Mouse (Mus musculus): ENCODE data around the gene Ppp3ca. TPM values are rescaled to one million over a fixed set of nuclear protein-coding genes. Genes with fewer than 3 reads are reported as not detected.

Ppp3ca gene
- polyA plus RNA-seq, 1 experiment, result 25.3 TPM

- Histone ChIP-seq H3K27ac (ENCODE audit: insufficient read depth, low read depth, low read length) (no peak overlapping the region), H3K4me3 (ENCODE audit: low read depth, low read length) (no peak overlapping the region), H3K36me3 (ENCODE audit: control insufficient read depth, insufficient read depth, low read length) (no peaks in the 10 kb centered on the region), H3K4me1 (ENCODE audit: control insufficient read depth, insufficient read depth, insufficient read length, low read length) (peaks cover 4% of the 10 kb centered on the region; the same call in 1 of the 2 replicates), H3K27me3 (ENCODE audit: control insufficient read depth, insufficient read depth, low read length) (no peaks in the 10 kb centered on the region)
- no peak for TF ChIP-seq POLR2A (IDR thresholded peaks at IDR 0.05; ENCODE audit: low read depth, low read length)
- no peak for TF ChIP-seq CTCF (IDR thresholded peaks at IDR 0.05; ENCODE audit: extremely low read depth, insufficient read length, insufficient replicate concordance, low read depth, low read length)
- 56% methylated on average over 2 of the region's 2 CpGs for WGBS
Measured at GRCm38 (mm10) chr3:136673363-136673762, 3.4 kb downstream of the Ppp3ca start.

- TF ChIP-seq POLR2A (IDR thresholded peaks at IDR 0.05; ENCODE audit: low read depth, low read length) (no peak), CTCF (IDR thresholded peaks at IDR 0.05; ENCODE audit: extremely low read depth, insufficient read length, insufficient replicate concordance, low read depth, low read length) (no peak)
- no peak overlapping the region for H3K27ac ChIP-seq (ENCODE audit: insufficient read depth, low read depth, low read length)
- peaks cover 3% of the 10 kb centered on the region; the same call in 1 of the 2 replicates for H3K4me1 ChIP-seq (ENCODE audit: control insufficient read depth, insufficient read depth, insufficient read length, low read length)
- H3K4me3 ChIP-seq (ENCODE audit: low read depth, low read length), result no peak overlapping the region
- no peaks in the 10 kb centered on the region for H3K27me3 ChIP-seq (ENCODE audit: control insufficient read depth, insufficient read depth, low read length)
- WGBS, result 35% methylated on average over 5 of the region's 5 CpGs
- no peaks in the 10 kb centered on the region for H3K36me3 ChIP-seq (ENCODE audit: control insufficient read depth, insufficient read depth, low read length)
Measured at GRCm38 (mm10) chr3:136674486-136674885, 4.6 kb downstream of the Ppp3ca start.

- 91% methylated on average over 2 of the region's 2 CpGs for WGBS
- Histone ChIP-seq H3K27ac (ENCODE audit: insufficient read depth, low read depth, low read length) (no peak overlapping the region), H3K4me3 (ENCODE audit: low read depth, low read length) (no peak overlapping the region), H3K27me3 (ENCODE audit: control insufficient read depth, insufficient read depth, low read length) (no peaks in the 10 kb centered on the region), H3K36me3 (ENCODE audit: control insufficient read depth, insufficient read depth, low read length) (no peaks in the 10 kb centered on the region), H3K4me1 (ENCODE audit: control insufficient read depth, insufficient read depth, insufficient read length, low read length) (peaks cover 12% of the 10 kb centered on the region)
- TF ChIP-seq POLR2A (IDR thresholded peaks at IDR 0.05; ENCODE audit: low read depth, low read length), result no peak
- TF ChIP-seq CTCF (IDR thresholded peaks at IDR 0.05; ENCODE audit: extremely low read depth, insufficient read length, insufficient replicate concordance, low read depth, low read length), result no peak
Measured at GRCm38 (mm10) chr3:136676991-136677390, 7.1 kb downstream of the Ppp3ca start.

GRCm38 (mm10) chr3:136678386-136678785, 8.5 kb downstream of the Ppp3ca start:
- H3K4me3 ChIP-seq (ENCODE audit: low read depth, low read length), result no peak overlapping the region
- no peak overlapping the region for H3K27ac ChIP-seq (ENCODE audit: insufficient read depth, low read depth, low read length)
- H3K27me3 ChIP-seq (ENCODE audit: control insufficient read depth, insufficient read depth, low read length), result no peaks in the 10 kb centered on the region
- H3K4me1 ChIP-seq (ENCODE audit: control insufficient read depth, insufficient read depth, insufficient read length, low read length), result peaks cover 12% of the 10 kb centered on the region
- no peak for TF ChIP-seq CTCF (IDR thresholded peaks at IDR 0.05; ENCODE audit: extremely low read depth, insufficient read length, insufficient replicate concordance, low read depth, low read length)
- TF ChIP-seq POLR2A (IDR thresholded peaks at IDR 0.05; ENCODE audit: low read depth, low read length), result no peak
- WGBS, result 75% methylated on average over 8 of the region's 8 CpGs
- H3K36me3 ChIP-seq (ENCODE audit: control insufficient read depth, insufficient read depth, low read length), result no peaks in the 10 kb centered on the region

GRCm38 (mm10) chr3:136679903-136680491, 10.1 kb downstream of the Ppp3ca start:
- no peak overlapping the region for H3K27ac ChIP-seq (ENCODE audit: insufficient read depth, low read depth, low read length)
- WGBS, result 80% methylated on average over 6 of the region's 6 CpGs
- H3K4me3 ChIP-seq (ENCODE audit: low read depth, low read length), result no peak overlapping the region
- no peaks in the 10 kb centered on the region for H3K36me3 ChIP-seq (ENCODE audit: control insufficient read depth, insufficient read depth, low read length)
- H3K27me3 ChIP-seq (ENCODE audit: control insufficient read depth, insufficient read depth, low read length), result no peaks in the 10 kb centered on the region
- TF ChIP-seq CTCF (IDR thresholded peaks at IDR 0.05; ENCODE audit: extremely low read depth, insufficient read length, insufficient replicate concordance, low read depth, low read length), result no peak
- no peak for TF ChIP-seq POLR2A (IDR thresholded peaks at IDR 0.05; ENCODE audit: low read depth, low read length)
- peaks cover 9% of the 10 kb centered on the region; the same call in 1 of the 2 replicates for H3K4me1 ChIP-seq (ENCODE audit: control insufficient read depth, insufficient read depth, insufficient read length, low read length)

- no peak for TF ChIP-seq CTCF (IDR thresholded peaks at IDR 0.05; ENCODE audit: extremely low read depth, insufficient read length, insufficient replicate concordance, low read depth, low read length)
- TF ChIP-seq POLR2A (IDR thresholded peaks at IDR 0.05; ENCODE audit: low read depth, low read length), result no peak
- WGBS, result 79% methylated on average over 8 of the region's 8 CpGs
- Histone ChIP-seq H3K36me3 (ENCODE audit: control insufficient read depth, insufficient read depth, low read length) (no peaks in the 10 kb centered on the region), H3K4me3 (ENCODE audit: low read depth, low read length) (no peak overlapping the region), H3K27ac (ENCODE audit: insufficient read depth, low read depth, low read length) (no peak overlapping the region), H3K4me1 (ENCODE audit: control insufficient read depth, insufficient read depth, insufficient read length, low read length) (peaks cover 11% of the 10 kb centered on the region; the same call in 1 of the 2 replicates), H3K27me3 (ENCODE audit: control insufficient read depth, insufficient read depth, low read length) (no peaks in the 10 kb centered on the region)
Measured at GRCm38 (mm10) chr3:136682242-136682641, 12.3 kb downstream of the Ppp3ca start.

GRCm38 (mm10) chr3:136684191-136684958, 14.5 kb downstream of the Ppp3ca start:
- H3K27me3 ChIP-seq (ENCODE audit: control insufficient read depth, insufficient read depth, low read length), result no peaks in the 10 kb centered on the region
- no peak for TF ChIP-seq CTCF (IDR thresholded peaks at IDR 0.05; ENCODE audit: extremely low read depth, insufficient read length, insufficient replicate concordance, low read depth, low read length)
- no peak overlapping the region for H3K4me3 ChIP-seq (ENCODE audit: low read depth, low read length)
- no peaks in the 10 kb centered on the region for H3K36me3 ChIP-seq (ENCODE audit: control insufficient read depth, insufficient read depth, low read length)
- peaks cover 11% of the 10 kb centered on the region; the same call in 1 of the 2 replicates for H3K4me1 ChIP-seq (ENCODE audit: control insufficient read depth, insufficient read depth, insufficient read length, low read length)
- no peak overlapping the region for H3K27ac ChIP-seq (ENCODE audit: insufficient read depth, low read depth, low read length)
- WGBS, result 73% methylated on average over 15 of the region's 15 CpGs

All from small intestine, adult 2 months (tissue).